Mouse (Mus musculus): ENCODE data around the gene Tapt1.

Gene Tapt1

GRCm38 (mm10) chr5:44233933-44234332 lies 7.5 kb upstream of the Tapt1 start:
- DNase-seq (ENCODE audit: low spot score) = no peak

- DNase-seq (ENCODE audit: low spot score) = no peak
Measured at GRCm38 (mm10) chr5:44228756-44229155, 2.3 kb upstream of the Tapt1 start.

- no peak for DNase-seq (ENCODE audit: low spot score)
Measured at GRCm38 (mm10) chr5:44228323-44228722, 1.9 kb upstream of the Tapt1 start.

GRCm38 (mm10) chr5:44227462-44227840 lies 1.0 kb upstream of the Tapt1 start:
- DNase-seq (ENCODE audit: low spot score) = no peak

GRCm38 (mm10) chr5:44225911-44226520 lies 410 bp downstream of the Tapt1 start:
- peak; percentile 63 for DNase-seq (ENCODE audit: low spot score)

- DNase-seq (ENCODE audit: low spot score) = no peak
Measured at GRCm38 (mm10) chr5:44224916-44225600, 1.4 kb downstream of the Tapt1 start.

GRCm38 (mm10) chr5:44224251-44224650 lies 2.2 kb downstream of the Tapt1 start:
- DNase-seq (ENCODE audit: low spot score) = no peak

- DNase-seq (ENCODE audit: low spot score) = no peak
Measured at GRCm38 (mm10) chr5:44223341-44223881, 3.0 kb downstream of the Tapt1 start.

- DNase-seq (ENCODE audit: low spot score) = no peak
Measured at GRCm38 (mm10) chr5:44220430-44220829, 6.0 kb downstream of the Tapt1 start.

GRCm38 (mm10) chr5:44219871-44220270 lies 6.6 kb downstream of the Tapt1 start:
- DNase-seq (ENCODE audit: low spot score) = no peak

- DNase-seq (ENCODE audit: low spot score) = no peak
Measured at GRCm38 (mm10) chr5:44218483-44218882, 7.9 kb downstream of the Tapt1 start.

GRCm38 (mm10) chr5:44217685-44218041 lies 8.8 kb downstream of the Tapt1 start:
- DNase-seq (ENCODE audit: low spot score) = no peak

- no peak for DNase-seq (ENCODE audit: low spot score)
Measured at GRCm38 (mm10) chr5:44217041-44217684, 9.3 kb downstream of the Tapt1 start.

- no peak for DNase-seq (ENCODE audit: low spot score)
Measured at GRCm38 (mm10) chr5:44215118-44215517, 11.3 kb downstream of the Tapt1 start.

- DNase-seq (ENCODE audit: low spot score) = no peak
Measured at GRCm38 (mm10) chr5:44214025-44214424, 12.4 kb downstream of the Tapt1 start.

GRCm38 (mm10) chr5:44213391-44213790 lies 13.0 kb downstream of the Tapt1 start:
- no peak for DNase-seq (ENCODE audit: low spot score)

- DNase-seq (ENCODE audit: low spot score) = no peak
Measured at GRCm38 (mm10) chr5:44211818-44212465, 14.5 kb downstream of the Tapt1 start.

- no peak for DNase-seq (ENCODE audit: low spot score)
Measured at GRCm38 (mm10) chr5:44207286-44207685, 19.1 kb downstream of the Tapt1 start.

GRCm38 (mm10) chr5:44206651-44207050 lies 19.8 kb downstream of the Tapt1 start:
- DNase-seq (ENCODE audit: low spot score) = no peak

- DNase-seq (ENCODE audit: low spot score) = no peak
Measured at GRCm38 (mm10) chr5:44203410-44203809, 23.0 kb downstream of the Tapt1 start.

GRCm38 (mm10) chr5:44201665-44202064 lies 24.8 kb downstream of the Tapt1 start:
- no peak for DNase-seq (ENCODE audit: low spot score)

- DNase-seq (ENCODE audit: low spot score) = no peak
Measured at GRCm38 (mm10) chr5:44199109-44199508, 27.3 kb downstream of the Tapt1 start.

- DNase-seq (ENCODE audit: low spot score) = no peak
Measured at GRCm38 (mm10) chr5:44198471-44198870, 28.0 kb downstream of the Tapt1 start.

Data from testis, postnatal 10 days (tissue).